Mouse (Mus musculus) kidney, embryonic 16.5 days (tissue): ENCODE measurements around the gene Actr8. TPM values are rescaled to one million over a fixed set of nuclear protein-coding genes. Genes with fewer than 3 reads are reported as not detected.

Experiments used
- ATAC-seq: fragments of 200-750 bp; cut with Nextera tagmentation; 2 replicates; pipeline ENCODE4 v1.8.0; 2017; ENCODE audit warnings: moderate TSS enrichment; ENCODE audit not compliant: low FRiP score, low TSS enrichment
- H3K27ac ChIP-seq: fragments of 300-500 bp; sonication (generic); 2 replicates; pipeline ENCODE4 v1.5.1; 2014; ENCODE audit warnings: low read length
- H3K27me3 ChIP-seq: fragments of 300-500 bp; sonication (generic); 2 replicates; pipeline ENCODE4 v1.6.1; 2014; ENCODE audit warnings: low read length, control low read depth, mixed read lengths; ENCODE audit not compliant: insufficient read depth
- H3K36me3 ChIP-seq: fragments of 300-500 bp; sonication (generic); 2 replicates; pipeline ENCODE4 v1.6.1; 2014; ENCODE audit warnings: low read length, control low read depth, mixed read lengths; ENCODE audit not compliant: insufficient read depth
- H3K4me1 ChIP-seq: fragments of 300-500 bp; sonication (generic); 2 replicates; pipeline ENCODE4 v1.6.1; 2014; ENCODE audit warnings: low read length, control low read depth, mixed read lengths; ENCODE audit not compliant: insufficient read depth
- H3K4me2 ChIP-seq: fragments of 300-500 bp; sonication (generic); replicated peaks from 2 replicates; pipeline ENCODE4 v1.6.1; 2014; ENCODE audit warnings: low read depth, low read length
- H3K4me3 ChIP-seq: fragments of 300-500 bp; sonication (generic); 2 replicates; pipeline ENCODE4 v1.5.1; 2014; ENCODE audit warnings: mild to moderate bottlenecking, low read length
- H3K9ac ChIP-seq: fragments of 300-500 bp; sonication (generic); replicated peaks from 2 replicates; pipeline ENCODE4 v1.6.1; 2014; ENCODE audit warnings: low read length
- H3K9me3 ChIP-seq: fragments of 300-500 bp; sonication (generic); 2 replicates; pipeline ENCODE4 v1.6.1; 2016; ENCODE audit warnings: low read length, control low read depth
- WGBS: fragments of 180-500 bp; shearing (Covaris S2); extraction: QIAGEN DNeasy Blood & Tissue Kit; methylation state at CpG from one replicate; pipeline ENCODE4 v1.1.7; 2014; 5-methylcytosine and 5-hydroxymethylcytosine counted together
- polyA plus RNA-seq: library from polyadenylated mRNA; unstranded; fragments of >200 nt; fragmentation: Nextera tagmentation; extraction: Ambion mirVana; gene quantifications from 2 replicates; pipeline ENCODE4 v1.2.1, GENCODE M21; 2015

Actr8 gene
- polyA plus RNA-seq, 1 experiment from 2014 or later, result 75.5 TPM

DNA sequence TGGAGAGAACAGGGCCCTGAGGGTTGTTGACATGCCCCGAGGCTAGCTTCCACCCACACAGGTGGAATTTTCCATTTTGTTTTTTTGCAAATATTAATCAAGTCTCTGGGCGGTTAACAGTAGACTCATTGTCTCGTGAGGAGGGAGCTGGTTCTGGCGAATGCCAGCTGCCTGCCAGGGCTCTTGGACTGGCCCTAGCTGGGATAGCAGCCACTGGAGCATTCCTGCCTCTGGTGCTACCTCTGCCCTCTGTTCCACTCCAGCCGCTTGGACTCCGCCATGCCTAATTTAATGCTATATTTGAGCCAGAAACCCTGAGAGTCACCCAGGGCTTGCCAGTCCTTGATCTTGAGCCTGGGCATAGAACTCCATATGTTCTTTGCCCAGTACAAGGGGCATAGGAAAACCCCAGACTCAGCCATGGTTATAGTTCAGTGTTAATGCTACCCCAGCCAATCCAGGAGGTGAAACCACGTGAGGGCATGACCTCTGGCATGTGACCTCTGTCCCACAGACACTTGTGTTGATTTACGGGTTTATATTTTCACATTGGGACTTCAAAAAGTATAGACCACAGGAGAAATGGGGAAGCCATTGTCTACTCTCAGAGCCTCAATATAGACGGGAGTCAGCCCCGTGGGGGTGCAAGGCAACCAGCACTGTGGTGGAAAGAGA, 33.9 kb downstream of the Actr8 start:
- 62% methylated on average over 10 of the region's 10 CpGs for WGBS
- Histone ChIP-seq H3K27ac (peak overlapping the region; percentile 41), H3K4me1 (peaks cover 8% of the 10 kb centered on the region; the same call in 1 of the 2 replicates), H3K9ac (no peak overlapping the region), H3K36me3 (no peaks in the 10 kb centered on the region), H3K9me3 (no peaks in the 10 kb centered on the region), H3K27me3 (0 out of 2 replicates have a peak, but pooled peaks cover 3% of the 10 kb centered on the region), H3K4me3 (no peak overlapping the region), H3K4me2 (no peak overlapping the region)
- ATAC-seq, result peak; percentile 55; the same call in 1 of the 2 replicates

- no peaks in the 10 kb centered on the region for H3K27me3 ChIP-seq
- no peaks in the 10 kb centered on the region for H3K36me3 ChIP-seq
- H3K27ac ChIP-seq, result no peak overlapping the region
- H3K4me2 ChIP-seq, result no peak overlapping the region
- H3K9ac ChIP-seq, result no peak overlapping the region
- H3K4me3 ChIP-seq, result no peak overlapping the region
- H3K9me3 ChIP-seq, result no peaks in the 10 kb centered on the region
- WGBS, result 42% methylated on average over 10 of the region's 10 CpGs
- H3K4me1 ChIP-seq, result 0 out of 2 replicates have a peak, but pooled peaks cover 8% of the 10 kb centered on the region
- no peak for ATAC-seq
Measured at GRCm38 (mm10) chr14:30014487-30014886, 36.4 kb downstream of the Actr8 start.

- no peak for ATAC-seq
- Histone ChIP-seq H3K9me3 (no peaks in the 10 kb centered on the region), H3K9ac (no peak overlapping the region), H3K27ac (no peak overlapping the region), H3K4me1 (0 out of 2 replicates have a peak, but pooled peaks cover 5% of the 10 kb centered on the region), H3K36me3 (no peaks in the 10 kb centered on the region), H3K4me2 (no peak overlapping the region), H3K27me3 (no peaks in the 10 kb centered on the region), H3K4me3 (no peak overlapping the region)
- 39% methylated on average over 1 of the region's 1 CpGs for WGBS
Measured at GRCm38 (mm10) chr14:30015008-30015407, 36.9 kb downstream of the Actr8 start.

- Histone ChIP-seq H3K27me3 (no peaks in the 10 kb centered on the region), H3K9me3 (no peaks in the 10 kb centered on the region), H3K9ac (no peak overlapping the region), H3K4me2 (no peak overlapping the region), H3K36me3 (no peaks in the 10 kb centered on the region), H3K27ac (no peak overlapping the region), H3K4me3 (no peak overlapping the region), H3K4me1 (0 out of 2 replicates have a peak, but pooled peaks cover 4% of the 10 kb centered on the region)
- WGBS, result 80% methylated on average over 5 of the region's 5 CpGs
- ATAC-seq, result no peak
Measured at GRCm38 (mm10) chr14:30016666-30017065, 38.5 kb downstream of the Actr8 start.

GRCm38 (mm10) chr14:30017794-30018462, 39.8 kb downstream of the Actr8 start:
- Histone ChIP-seq H3K4me2 (no peak overlapping the region), H3K4me1 (0 out of 2 replicates have a peak, but pooled peaks cover 4% of the 10 kb centered on the region), H3K36me3 (no peaks in the 10 kb centered on the region), H3K27me3 (no peaks in the 10 kb centered on the region), H3K4me3 (no peak overlapping the region), H3K9ac (no peak overlapping the region), H3K9me3 (no peaks in the 10 kb centered on the region), H3K27ac (no peak overlapping the region)
- no peak for ATAC-seq
- WGBS, result 80% methylated on average over 8 of the region's 8 CpGs

- Histone ChIP-seq H3K9me3 (no peaks in the 10 kb centered on the region), H3K27me3 (no peaks in the 10 kb centered on the region), H3K36me3 (no peaks in the 10 kb centered on the region), H3K27ac (no peak overlapping the region), H3K4me1 (0 out of 2 replicates have a peak, but pooled peaks cover 4% of the 10 kb centered on the region), H3K9ac (no peak overlapping the region), H3K4me3 (no peak overlapping the region), H3K4me2 (no peak overlapping the region)
- ATAC-seq, result no peak
- 100% methylated on average over 4 of the region's 4 CpGs for WGBS
Measured at GRCm38 (mm10) chr14:30018463-30018801, 40.3 kb downstream of the Actr8 start.

- Histone ChIP-seq H3K9me3 (no peaks in the 10 kb centered on the region), H3K36me3 (no peaks in the 10 kb centered on the region), H3K4me2 (no peak overlapping the region), H3K4me3 (no peak overlapping the region), H3K27me3 (no peaks in the 10 kb centered on the region), H3K9ac (no peak overlapping the region), H3K4me1 (0 out of 2 replicates have a peak, but pooled peaks cover 4% of the 10 kb centered on the region), H3K27ac (peak overlapping the region; percentile 27; the same call in 1 of the 2 replicates)
- no peak for ATAC-seq
- WGBS, result 92% methylated on average over 6 of the region's 6 CpGs
Measured at GRCm38 (mm10) chr14:30018846-30019245, 40.7 kb downstream of the Actr8 start.

- WGBS, result 91% methylated on average over 8 of the region's 8 CpGs
- H3K9me3 ChIP-seq, result no peaks in the 10 kb centered on the region
- no peak overlapping the region for H3K4me3 ChIP-seq
- 0 out of 2 replicates have a peak, but pooled peaks cover 4% of the 10 kb centered on the region for H3K4me1 ChIP-seq
- H3K27ac ChIP-seq, result peak overlapping the region; percentile 27; the same call in 1 of the 2 replicates
- H3K4me2 ChIP-seq, result no peak overlapping the region
- H3K36me3 ChIP-seq, result no peaks in the 10 kb centered on the region
- no peak overlapping the region for H3K9ac ChIP-seq
- no peaks in the 10 kb centered on the region for H3K27me3 ChIP-seq
- no peak for ATAC-seq
Measured at GRCm38 (mm10) chr14:30019375-30019774, 41.2 kb downstream of the Actr8 start.

DNA sequence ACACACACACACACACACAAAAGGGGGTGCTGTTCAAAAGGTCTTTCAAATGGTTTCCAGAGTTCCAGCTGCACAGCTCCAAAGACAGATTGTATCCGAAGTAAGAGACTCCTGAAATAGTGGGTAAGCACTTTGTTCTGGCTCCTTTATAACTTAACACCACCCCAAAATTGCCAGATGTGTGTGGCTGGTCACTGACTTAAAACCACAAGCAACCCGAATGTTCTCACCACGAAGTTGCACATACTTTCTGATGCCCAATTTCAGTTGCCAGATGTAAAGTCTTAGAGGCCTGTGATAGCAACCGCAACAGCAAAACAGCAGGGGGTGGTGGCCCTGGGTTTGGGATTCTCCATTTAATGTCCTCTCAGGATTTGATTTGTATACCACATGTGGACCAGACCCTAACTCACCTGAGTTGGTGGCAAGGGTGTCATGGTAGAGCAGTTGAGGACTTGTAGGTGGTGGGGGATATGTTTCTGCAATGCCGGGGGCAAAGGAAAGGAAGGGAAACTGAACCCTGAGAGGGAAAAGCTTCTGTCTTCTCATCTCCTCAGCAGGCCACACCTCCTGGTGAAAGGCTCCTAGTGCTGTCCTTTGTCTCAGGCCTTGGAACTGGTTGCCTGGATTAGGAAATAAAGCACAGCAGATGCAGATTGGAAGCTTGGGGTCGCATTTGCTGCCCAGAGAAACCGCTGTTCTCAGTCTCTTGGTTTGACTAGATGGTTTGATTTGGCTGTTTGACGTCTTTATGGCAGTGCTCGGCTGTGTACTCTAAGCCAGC, 41.8 kb downstream of the Actr8 start:
- Histone ChIP-seq H3K27ac (no peak overlapping the region), H3K4me3 (no peak overlapping the region), H3K9ac (no peak overlapping the region), H3K4me2 (no peak overlapping the region), H3K27me3 (no peaks in the 10 kb centered on the region), H3K9me3 (no peaks in the 10 kb centered on the region), H3K4me1 (0 out of 2 replicates have a peak, but pooled peaks cover 4% of the 10 kb centered on the region), H3K36me3 (no peaks in the 10 kb centered on the region)
- WGBS, result 48% methylated on average over 9 of the region's 9 CpGs
- ATAC-seq, result no peak
